Mouse (Mus musculus): ENCODE measurements around the gene Tifab. TPM values are rescaled to one million over a fixed set of nuclear protein-coding genes. Genes with fewer than 3 reads are reported as not detected.
A peak's percentile ranks its signal among the peaks of the same experiment; 100 is the strongest.

Gene Tifab
- polyA plus RNA-seq, 1 experiment: 2.8 TPM

DNA sequence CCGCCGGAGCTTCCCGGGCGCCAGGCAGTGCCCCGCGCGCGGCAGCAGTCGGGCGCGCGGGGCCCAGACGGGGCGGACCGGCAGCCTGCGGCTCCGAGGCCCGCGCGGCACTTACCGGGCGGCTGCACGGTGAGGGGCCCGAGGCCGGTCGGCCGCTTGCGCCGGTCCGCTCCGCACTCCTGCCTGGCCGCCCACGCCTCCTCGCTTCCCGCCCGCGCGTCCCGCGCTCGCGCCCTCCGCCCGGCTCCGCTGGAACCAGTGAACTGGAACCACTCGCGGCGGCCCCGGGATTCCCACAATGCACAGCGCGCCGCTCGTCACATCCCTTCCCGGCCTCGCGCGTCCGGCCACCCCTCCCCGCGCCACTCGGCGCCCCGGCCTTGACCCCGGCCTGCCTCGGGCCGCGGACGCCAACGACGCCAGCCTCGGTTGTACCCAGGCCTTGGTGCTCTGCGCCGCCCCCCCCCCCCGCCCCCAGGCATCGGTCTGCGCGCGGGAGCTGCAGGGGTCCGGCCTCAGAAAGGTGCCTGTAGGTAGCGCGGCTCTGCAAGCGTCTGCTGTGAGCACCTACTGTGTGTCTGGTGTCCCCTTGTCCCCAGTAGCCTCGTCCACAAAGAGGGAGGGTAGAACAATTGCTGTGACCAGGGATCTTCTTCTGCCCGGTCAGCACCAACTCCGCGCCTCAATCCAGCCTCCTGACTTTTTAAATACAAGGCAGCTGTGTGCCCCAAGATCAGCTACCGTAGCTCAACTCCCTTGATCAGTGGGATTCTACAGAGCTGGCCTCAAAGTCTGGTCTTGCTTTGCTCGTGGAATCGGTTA is 43.2 kb downstream of the Tifab start:
- peaks cover 28% of the 10 kb centered on the region for H3K4me1 ChIP-seq (ENCODE audit: control insufficient read depth, insufficient read depth, insufficient read length, low read length)
- H3K4me3 ChIP-seq (ENCODE audit: insufficient read depth, low read depth, low read length): peak overlapping the region; percentile 96

DNA sequence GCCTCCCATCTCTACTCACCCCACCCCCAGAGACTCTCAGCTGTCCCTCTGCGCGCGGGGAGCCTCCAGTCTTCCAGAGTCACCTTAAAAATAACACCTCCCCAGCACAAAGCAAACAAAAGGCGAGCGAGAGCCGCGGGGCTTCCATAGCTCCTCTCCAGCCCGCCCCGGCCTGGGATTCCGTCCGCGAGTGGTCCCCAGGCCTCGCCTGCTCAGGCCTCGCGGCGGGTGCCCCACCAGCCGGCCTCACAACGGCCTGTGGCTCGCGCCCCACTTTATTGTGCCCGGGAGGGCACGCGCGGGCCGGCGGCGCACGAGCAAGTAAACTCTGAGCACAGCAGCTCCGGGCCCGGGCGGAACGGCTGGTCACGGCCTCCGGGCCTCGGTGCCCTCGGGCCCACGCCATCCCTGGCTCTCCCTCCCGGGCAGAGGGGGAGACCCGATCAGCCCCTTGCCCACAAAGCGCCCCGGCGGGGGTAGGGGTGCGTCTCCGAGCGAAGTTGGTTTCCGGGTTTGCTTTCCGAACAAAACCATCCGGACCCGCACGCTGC is 44.0 kb downstream of the Tifab start:
- peak overlapping the region; percentile 96 for H3K4me3 ChIP-seq (ENCODE audit: insufficient read depth, low read depth, low read length)
- H3K27ac ChIP-seq (replicated peaks; ENCODE audit: low read depth, low read length): 0 out of 2 replicates have a peak overlapping the region, but pooled peaks have one; percentile 8
- peaks cover 28% of the 10 kb centered on the region for H3K4me1 ChIP-seq (ENCODE audit: control insufficient read depth, insufficient read depth, insufficient read length, low read length)

More for the DNA sequence above, 43.2 kb downstream of the Tifab start:
- H3K27ac ChIP-seq (replicated peaks; ENCODE audit: low read depth, low read length): peak overlapping the region; percentile 93

- H3K27ac ChIP-seq (replicated peaks; ENCODE audit: low read depth, low read length): no peak overlapping the region
- H3K4me3 ChIP-seq (ENCODE audit: insufficient read depth, low read depth, low read length): peak overlapping the region; percentile 96
- peaks cover 28% of the 10 kb centered on the region for H3K4me1 ChIP-seq (ENCODE audit: control insufficient read depth, insufficient read depth, insufficient read length, low read length)
Measured at GRCm38 (mm10) chr13:56134031-56134430, 44.7 kb downstream of the Tifab start.

DNA sequence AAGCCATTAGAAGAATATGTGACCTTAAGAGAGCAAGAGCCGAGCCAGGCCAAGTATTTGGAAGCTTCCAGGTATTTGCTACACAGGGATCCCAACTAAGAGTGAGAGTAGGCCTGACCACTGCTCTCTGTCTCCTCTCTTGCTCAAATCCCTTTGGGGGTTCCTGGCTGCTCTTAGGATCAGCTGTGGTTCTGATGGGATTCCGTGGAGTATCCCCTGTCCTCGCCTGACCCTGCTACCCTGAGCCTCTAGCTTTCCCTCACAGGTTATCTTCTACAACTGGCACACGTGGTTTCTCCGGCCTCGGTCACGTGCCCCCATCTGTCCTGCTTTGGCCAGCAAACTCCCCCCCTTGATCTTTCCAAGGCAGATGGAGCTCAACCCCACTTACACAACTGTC is 45.7 kb downstream of the Tifab start:
- H3K4me1 ChIP-seq (ENCODE audit: control insufficient read depth, insufficient read depth, insufficient read length, low read length): peaks cover 28% of the 10 kb centered on the region
- H3K4me3 ChIP-seq (ENCODE audit: insufficient read depth, low read depth, low read length): 0 out of 2 replicates have a peak overlapping the region, but pooled peaks have one; percentile 0

DNA sequence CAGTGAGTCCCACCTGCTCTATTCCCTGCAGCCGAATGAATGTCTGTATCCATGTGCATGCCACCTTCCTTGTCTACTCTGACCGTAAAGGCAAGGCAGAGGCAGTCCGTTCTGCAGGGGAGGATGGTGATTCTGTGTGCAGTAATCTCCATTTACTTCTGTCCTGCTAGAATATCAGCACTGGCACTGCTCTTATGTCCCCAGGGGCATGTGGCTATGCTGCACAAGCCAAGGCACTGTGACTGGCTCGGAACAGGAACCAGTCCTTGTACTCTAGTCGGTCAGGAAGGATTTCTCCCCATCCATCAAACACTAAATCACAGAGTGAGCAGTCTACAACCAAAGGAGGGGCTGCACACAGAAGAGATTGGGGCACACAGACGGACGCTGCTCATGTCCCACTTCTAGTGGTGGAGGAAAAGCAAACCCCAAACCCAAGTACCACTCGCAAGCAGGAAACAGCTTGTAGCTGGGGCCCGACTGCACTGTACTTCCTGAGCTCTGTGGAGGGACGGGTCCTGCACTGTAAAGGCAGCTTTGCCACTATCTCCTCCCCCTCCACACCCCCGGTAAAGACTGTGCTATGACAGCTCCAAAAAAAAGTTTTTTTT is 46.3 kb downstream of the Tifab start:
- H3K4me1 ChIP-seq (ENCODE audit: control insufficient read depth, insufficient read depth, insufficient read length, low read length): peaks cover 28% of the 10 kb centered on the region
- no peak overlapping the region for H3K4me3 ChIP-seq (ENCODE audit: insufficient read depth, low read depth, low read length)
- no peak overlapping the region for H3K27ac ChIP-seq (replicated peaks; ENCODE audit: low read depth, low read length)

More for the DNA sequence above, 45.7 kb downstream of the Tifab start:
- H3K27ac ChIP-seq (replicated peaks; ENCODE audit: low read depth, low read length): no peak overlapping the region

DNA sequence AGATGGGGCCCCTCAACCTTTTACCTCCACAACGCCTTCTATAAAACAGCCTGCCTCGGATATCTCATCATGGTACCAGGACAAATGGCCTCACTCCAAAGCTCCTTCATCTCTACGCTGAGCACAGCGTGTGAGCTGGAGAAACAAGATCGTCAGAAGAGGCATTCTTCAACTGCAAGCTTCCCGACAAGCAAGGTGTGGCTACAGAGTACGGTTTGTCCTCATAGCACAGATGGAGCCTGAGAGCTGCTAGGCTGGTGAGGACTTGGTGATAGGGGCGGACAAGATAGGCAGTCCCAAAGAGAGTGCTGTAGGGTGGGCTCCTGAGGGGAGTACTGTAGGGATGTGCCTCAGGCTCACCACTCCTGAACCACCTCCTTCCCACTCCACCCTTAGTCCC is 48.1 kb downstream of the Tifab start:
- H3K27ac ChIP-seq (replicated peaks; ENCODE audit: low read depth, low read length): no peak overlapping the region
- H3K4me1 ChIP-seq (ENCODE audit: control insufficient read depth, insufficient read depth, insufficient read length, low read length): peaks cover 23% of the 10 kb centered on the region

GRCm38 (mm10) chr13:56129578-56129977 is 49.1 kb downstream of the Tifab start:
- no peak overlapping the region for H3K27ac ChIP-seq (replicated peaks; ENCODE audit: low read depth, low read length)
- no peak overlapping the region for H3K4me3 ChIP-seq (ENCODE audit: insufficient read depth, low read depth, low read length)
- H3K4me1 ChIP-seq (ENCODE audit: control insufficient read depth, insufficient read depth, insufficient read length, low read length): peaks cover 23% of the 10 kb centered on the region

More for the DNA sequence above, 48.1 kb downstream of the Tifab start:
- no peak overlapping the region for H3K4me3 ChIP-seq (ENCODE audit: insufficient read depth, low read depth, low read length)

GRCm38 (mm10) chr13:56129014-56129413 is 49.7 kb downstream of the Tifab start:
- Histone ChIP-seq H3K27ac (replicated peaks; ENCODE audit: low read depth, low read length) (no peak overlapping the region), H3K4me3 (ENCODE audit: insufficient read depth, low read depth, low read length) (no peak overlapping the region), H3K4me1 (ENCODE audit: control insufficient read depth, insufficient read depth, insufficient read length, low read length) (peaks cover 18% of the 10 kb centered on the region)

- H3K27ac ChIP-seq (replicated peaks; ENCODE audit: low read depth, low read length): no peak overlapping the region
- no peaks in the 10 kb centered on the region for H3K4me1 ChIP-seq (ENCODE audit: control insufficient read depth, insufficient read depth, insufficient read length, low read length)
- H3K4me3 ChIP-seq (ENCODE audit: insufficient read depth, low read depth, low read length): no peak overlapping the region
Measured at GRCm38 (mm10) chr13:56125632-56126031, 53.1 kb downstream of the Tifab start.

Other genes with a start within 250 kb of the Tifab start
- 29.7 and 33.0 TPM in 2 replicates for gene H2afy, start 42.5 kb downstream of the Tifab start, polyA plus RNA-seq (2012; ENCODE audit: insufficient read depth, insufficient read length, missing spikeins)
- not detected in 2 replicates for gene Neurog1, start 73.3 kb upstream of the Tifab start, polyA plus RNA-seq (2012; ENCODE audit: insufficient read depth, insufficient read length, missing spikeins)
- gene Cxcl14, start 117.7 kb upstream of the Tifab start, polyA plus RNA-seq (2012; ENCODE audit: insufficient read depth, insufficient read length, missing spikeins): 31.2 and 35.7 TPM in 2 replicates
- not detected in 2 replicates for gene Gm3045, start 247.7 kb upstream of the Tifab start, polyA plus RNA-seq (2012; ENCODE audit: insufficient read depth, insufficient read length, missing spikeins)

Data from brown adipose tissue, adult 24 weeks (tissue).